Mouse (Mus musculus): ENCODE measurements around the gene Zfp408. TPM values are rescaled to one million over a fixed set of nuclear protein-coding genes. Genes with fewer than 3 reads are reported as not detected.
"Not testable (repeated sequence)": the region's sequence is repeated elsewhere in the genome, so short reads cannot be mapped to it uniquely, and the experiment has no call there.

Gene Zfp408
- polyA plus RNA-seq, 1 experiment from 2014 or later: 4.0 TPM

DNA sequence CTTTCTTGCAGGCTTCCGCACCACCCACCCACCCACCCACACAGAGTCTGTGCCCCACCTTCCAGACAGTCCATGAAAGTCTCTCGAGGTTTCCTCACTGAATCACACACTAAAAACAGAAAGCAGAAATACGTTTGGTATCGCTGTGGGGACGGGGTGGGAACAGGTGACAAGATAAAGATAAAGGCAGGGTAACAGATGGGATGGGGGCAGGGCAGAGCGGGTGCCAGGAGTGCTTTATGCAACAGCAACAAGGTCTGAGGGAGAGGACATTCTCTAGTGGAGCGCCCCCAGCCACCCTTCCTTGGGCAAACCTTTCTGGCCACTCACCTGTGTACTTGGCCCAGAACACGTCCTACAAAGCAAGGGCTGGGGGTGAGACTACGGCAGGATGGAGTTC lies 14.8 kb downstream of the Zfp408 start:
- Histone ChIP-seq H3K9ac (ENCODE audit: low read depth, low read length) (no peak overlapping the region), H3K4me1 (ENCODE audit: control insufficient read depth, insufficient read depth, low read length) (no peaks in the 10 kb centered on the region), H3K36me3 (ENCODE audit: control insufficient read depth, insufficient read depth, low read length) (no peaks in the 10 kb centered on the region), H3K4me2 (ENCODE audit: low read depth, low read length) (no peak overlapping the region), H3K27ac (replicated peaks; ENCODE audit: low read depth, low read length) (no peak overlapping the region), H3K4me3 (ENCODE audit: low read depth, low read length) (no peak overlapping the region), H3K9me3 (ENCODE audit: control insufficient read depth, low read length) (no peaks in the 10 kb centered on the region), H3K27me3 (replicated peaks; ENCODE audit: control insufficient read depth, insufficient read depth, low read length) (no peaks in the 10 kb centered on the region)
- ATAC-seq (ENCODE audit: low read depth): peak; percentile 31; the same call in 1 of the 2 replicates
- WGBS: 83% methylated on average over 9 of the region's 9 CpGs
- DNase-seq (ENCODE audit: low spot score): no peak

DNA sequence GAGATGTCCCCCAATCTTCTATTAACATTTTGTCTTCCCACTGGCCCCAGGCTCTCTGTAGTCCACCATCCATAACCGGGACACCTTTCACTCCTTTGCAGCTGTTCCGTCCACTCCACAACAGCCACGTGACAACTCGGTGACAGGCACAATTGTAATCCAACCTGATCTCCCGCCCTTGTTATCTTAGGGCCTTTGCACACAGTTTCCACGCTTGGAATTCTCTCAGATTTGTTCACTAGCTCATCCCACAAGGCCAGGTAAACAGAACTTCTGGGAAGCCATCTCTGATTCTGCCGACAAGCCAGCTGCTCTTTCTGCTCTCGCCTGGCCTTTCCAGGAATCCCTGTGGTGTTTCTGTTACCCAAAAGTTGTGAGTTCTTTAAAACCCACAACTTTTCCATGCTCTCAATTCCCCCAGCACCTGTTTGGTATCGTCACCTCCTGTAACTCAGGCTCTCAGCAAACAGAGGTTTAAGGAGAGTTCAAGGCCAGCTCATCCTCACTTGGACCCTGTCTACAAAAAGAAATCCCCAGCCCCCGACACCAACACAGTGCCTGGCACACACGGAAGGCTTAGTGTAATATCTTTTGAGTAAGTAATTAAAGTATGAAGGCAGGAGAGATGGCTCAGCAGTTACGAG lies 16.1 kb downstream of the Zfp408 start:
- H3K4me1 ChIP-seq (ENCODE audit: control insufficient read depth, insufficient read depth, low read length): no peaks in the 10 kb centered on the region
- no peaks in the 10 kb centered on the region for H3K27me3 ChIP-seq (replicated peaks; ENCODE audit: control insufficient read depth, insufficient read depth, low read length)
- no peak overlapping the region for H3K4me3 ChIP-seq (ENCODE audit: low read depth, low read length)
- H3K27ac ChIP-seq (replicated peaks; ENCODE audit: low read depth, low read length): no peak overlapping the region
- no peak overlapping the region for H3K4me2 ChIP-seq (ENCODE audit: low read depth, low read length)
- WGBS: 73% methylated on average over 12 of the region's 12 CpGs
- no peak overlapping the region for H3K9ac ChIP-seq (ENCODE audit: low read depth, low read length)
- no peak for DNase-seq (ENCODE audit: low spot score)
- H3K9me3 ChIP-seq (ENCODE audit: control insufficient read depth, low read length): no peaks in the 10 kb centered on the region
- no peak for ATAC-seq (ENCODE audit: low read depth)
- H3K36me3 ChIP-seq (ENCODE audit: control insufficient read depth, insufficient read depth, low read length): no peaks in the 10 kb centered on the region

DNA sequence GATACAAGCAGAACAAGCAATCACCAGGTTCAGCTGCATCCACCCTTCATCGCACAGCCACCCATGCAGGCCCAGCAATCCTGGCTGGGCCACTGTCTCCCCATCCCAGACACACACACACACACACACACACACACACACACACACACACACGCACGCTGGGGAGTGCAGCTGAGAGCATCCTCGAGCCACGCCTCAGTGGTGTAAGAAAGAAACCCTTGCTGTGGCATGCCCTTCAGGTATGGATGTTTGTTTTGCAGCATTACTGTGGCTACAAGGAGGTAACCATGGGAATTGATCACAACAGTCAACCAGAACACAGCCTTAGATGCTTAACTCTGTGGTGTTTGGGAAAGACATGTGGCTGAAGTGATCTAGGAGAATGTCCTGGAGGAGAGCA lies 17.3 kb downstream of the Zfp408 start:
- H3K36me3 ChIP-seq (ENCODE audit: control insufficient read depth, insufficient read depth, low read length): no peaks in the 10 kb centered on the region
- ATAC-seq (ENCODE audit: low read depth): peak; percentile 53; the same call in 1 of the 2 replicates
- no peak overlapping the region for H3K9ac ChIP-seq (ENCODE audit: low read depth, low read length)
- DNase-seq (ENCODE audit: low spot score): peak; percentile 41
- no peaks in the 10 kb centered on the region for H3K27me3 ChIP-seq (replicated peaks; ENCODE audit: control insufficient read depth, insufficient read depth, low read length)
- H3K4me3 ChIP-seq (ENCODE audit: low read depth, low read length): no peak overlapping the region
- no peaks in the 10 kb centered on the region for H3K4me1 ChIP-seq (ENCODE audit: control insufficient read depth, insufficient read depth, low read length)
- WGBS: 70% methylated on average over 3 of the region's 5 CpGs
- no peak overlapping the region for H3K4me2 ChIP-seq (ENCODE audit: low read depth, low read length)
- no peaks in the 10 kb centered on the region for H3K9me3 ChIP-seq (ENCODE audit: control insufficient read depth, low read length)
- no peak overlapping the region for H3K27ac ChIP-seq (replicated peaks; ENCODE audit: low read depth, low read length)

DNA sequence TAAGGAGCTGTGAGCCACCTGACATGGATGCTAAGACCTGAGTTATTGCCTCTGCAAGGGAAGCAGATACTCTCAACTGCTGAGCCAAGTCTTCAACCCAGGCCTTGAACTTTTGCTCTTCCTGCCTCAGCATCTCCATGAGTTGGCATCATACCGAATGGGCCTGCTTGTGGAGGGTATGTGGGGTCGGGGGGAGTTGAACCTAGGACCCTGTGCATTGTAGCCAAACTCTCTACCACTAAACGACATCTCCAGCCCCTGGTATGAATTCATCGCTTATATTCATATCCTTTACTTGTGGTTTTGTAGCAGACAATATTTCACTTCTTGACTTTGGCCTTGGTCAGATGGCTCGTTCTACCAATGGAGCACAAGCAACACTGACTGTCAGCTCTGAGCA lies 17.8 kb downstream of the Zfp408 start:
- no peak overlapping the region for H3K4me3 ChIP-seq (ENCODE audit: low read depth, low read length)
- 86% methylated on average over 5 of the region's 5 CpGs for WGBS
- H3K9me3 ChIP-seq (ENCODE audit: control insufficient read depth, low read length): no peaks in the 10 kb centered on the region
- H3K27ac ChIP-seq (replicated peaks; ENCODE audit: low read depth, low read length): no peak overlapping the region
- H3K4me2 ChIP-seq (ENCODE audit: low read depth, low read length): no peak overlapping the region
- ATAC-seq (ENCODE audit: low read depth) (no peak), DNase-seq (ENCODE audit: low spot score) (no peak)
- no peaks in the 10 kb centered on the region for H3K36me3 ChIP-seq (ENCODE audit: control insufficient read depth, insufficient read depth, low read length)
- no peaks in the 10 kb centered on the region for H3K27me3 ChIP-seq (replicated peaks; ENCODE audit: control insufficient read depth, insufficient read depth, low read length)
- no peaks in the 10 kb centered on the region for H3K4me1 ChIP-seq (ENCODE audit: control insufficient read depth, insufficient read depth, low read length)
- no peak overlapping the region for H3K9ac ChIP-seq (ENCODE audit: low read depth, low read length)

DNA sequence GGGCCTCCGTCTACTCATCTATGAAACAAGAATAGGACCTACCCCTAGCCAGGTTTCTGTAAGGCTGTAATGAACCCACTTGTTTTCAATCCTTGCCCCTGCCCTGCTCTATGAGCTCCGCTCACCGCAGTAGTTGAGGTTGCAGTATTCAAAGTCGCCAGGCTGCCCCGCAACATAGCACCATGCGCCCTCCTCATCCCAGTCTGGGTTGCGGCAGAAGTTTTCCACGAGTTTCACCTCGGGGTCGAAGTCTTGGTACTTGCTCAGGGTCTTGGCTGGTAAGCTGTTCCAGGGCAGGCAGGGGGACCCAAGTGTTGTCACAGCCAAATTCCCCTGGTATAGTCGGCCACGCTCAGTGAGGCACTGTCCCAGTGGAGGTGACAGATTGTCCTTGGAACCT lies 19.2 kb downstream of the Zfp408 start:
- H3K4me3 ChIP-seq (ENCODE audit: low read depth, low read length): no peak overlapping the region

DNA sequence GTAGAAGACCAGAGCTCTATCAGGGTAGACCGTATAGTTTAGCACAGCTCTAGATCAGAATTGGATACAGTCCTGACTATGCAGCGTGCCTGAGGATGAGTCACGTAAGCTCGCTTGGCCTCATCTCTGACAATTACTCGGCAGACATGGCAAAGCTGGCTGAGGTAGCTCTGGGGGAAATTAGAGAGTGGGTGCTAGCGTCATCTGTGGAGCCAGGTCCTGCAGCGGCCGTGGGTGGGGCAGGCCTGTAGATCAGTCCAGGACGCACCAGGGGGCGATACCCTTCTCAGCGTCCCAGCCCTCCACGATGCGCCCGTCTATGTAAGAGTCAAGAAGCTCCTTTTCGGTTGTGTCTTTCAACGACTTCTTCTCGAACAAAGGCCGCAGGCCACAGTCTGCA lies 19.9 kb downstream of the Zfp408 start:
- Histone ChIP-seq H3K4me2 (ENCODE audit: low read depth, low read length) (no peak overlapping the region), H3K9ac (ENCODE audit: low read depth, low read length) (no peak overlapping the region), H3K27me3 (replicated peaks; ENCODE audit: control insufficient read depth, insufficient read depth, low read length) (no peaks in the 10 kb centered on the region), H3K27ac (replicated peaks; ENCODE audit: low read depth, low read length) (no peak overlapping the region), H3K4me3 (ENCODE audit: low read depth, low read length) (no peak overlapping the region), H3K36me3 (ENCODE audit: control insufficient read depth, insufficient read depth, low read length) (no peaks in the 10 kb centered on the region), H3K4me1 (ENCODE audit: control insufficient read depth, insufficient read depth, low read length) (no peaks in the 10 kb centered on the region), H3K9me3 (ENCODE audit: control insufficient read depth, low read length) (no peaks in the 10 kb centered on the region)
- ATAC-seq (ENCODE audit: low read depth) (no peak), DNase-seq (ENCODE audit: low spot score) (no peak)
- 80% methylated on average over 18 of the region's 18 CpGs for WGBS

More for the DNA sequence above, 19.2 kb downstream of the Zfp408 start:
- Histone ChIP-seq H3K27ac (replicated peaks; ENCODE audit: low read depth, low read length) (no peak overlapping the region), H3K9ac (ENCODE audit: low read depth, low read length) (no peak overlapping the region), H3K4me2 (ENCODE audit: low read depth, low read length) (no peak overlapping the region), H3K4me1 (ENCODE audit: control insufficient read depth, insufficient read depth, low read length) (no peaks in the 10 kb centered on the region), H3K9me3 (ENCODE audit: control insufficient read depth, low read length) (no peaks in the 10 kb centered on the region), H3K36me3 (ENCODE audit: control insufficient read depth, insufficient read depth, low read length) (no peaks in the 10 kb centered on the region), H3K27me3 (replicated peaks; ENCODE audit: control insufficient read depth, insufficient read depth, low read length) (no peaks in the 10 kb centered on the region)
- WGBS: 89% methylated on average over 12 of the region's 12 CpGs
- no peak for DNase-seq (ENCODE audit: low spot score)
- no peak for ATAC-seq (ENCODE audit: low read depth)

DNA sequence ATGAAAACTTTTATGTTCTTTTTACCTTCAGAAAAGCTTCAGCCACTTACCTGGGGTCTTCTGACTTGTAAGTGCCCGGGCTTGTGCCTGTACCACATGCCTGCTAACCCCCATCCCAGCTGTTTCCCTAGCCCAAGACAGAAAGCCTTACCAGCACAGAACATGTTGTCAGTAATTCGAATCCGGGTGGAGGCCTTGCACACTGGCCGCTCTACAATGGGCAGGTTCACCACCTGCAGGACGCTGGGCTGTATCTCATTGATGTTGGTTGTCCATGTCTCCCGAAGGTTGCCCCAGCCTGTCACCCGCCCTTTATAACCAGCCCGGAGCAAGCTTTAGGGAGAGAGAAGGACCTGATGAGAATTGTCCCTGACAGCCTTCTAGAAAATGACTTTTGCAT lies 21.4 kb downstream of the Zfp408 start:
- H3K9ac ChIP-seq (ENCODE audit: low read depth, low read length): no peak overlapping the region

DNA sequence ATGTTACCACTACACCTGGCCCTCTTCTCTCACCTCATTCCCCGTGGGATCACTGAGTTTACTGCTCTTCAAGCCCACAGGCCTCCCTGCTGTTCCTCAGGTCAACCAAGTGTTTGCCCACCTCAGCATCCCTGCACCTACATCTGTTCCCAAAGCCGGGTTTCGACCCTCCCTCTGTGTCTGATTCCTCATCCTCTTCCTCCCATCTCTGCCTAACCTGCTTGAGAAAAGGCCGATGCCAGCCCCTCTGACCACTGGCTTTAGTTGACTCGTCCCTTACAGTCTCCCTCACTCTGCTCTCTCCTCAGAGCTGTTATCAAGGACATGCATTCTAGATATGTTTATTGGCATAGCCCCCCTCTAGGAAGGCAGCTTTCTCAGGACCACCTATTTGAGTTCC lies 22.1 kb downstream of the Zfp408 start:
- 66% methylated on average over 5 of the region's 5 CpGs for WGBS
- Histone ChIP-seq H3K27me3 (replicated peaks; ENCODE audit: control insufficient read depth, insufficient read depth, low read length) (no peaks in the 10 kb centered on the region), H3K9ac (ENCODE audit: low read depth, low read length) (no peak overlapping the region), H3K36me3 (ENCODE audit: control insufficient read depth, insufficient read depth, low read length) (peaks cover 12% of the 10 kb centered on the region), H3K27ac (replicated peaks; ENCODE audit: low read depth, low read length) (no peak overlapping the region), H3K4me3 (ENCODE audit: low read depth, low read length) (no peak overlapping the region), H3K4me1 (ENCODE audit: control insufficient read depth, insufficient read depth, low read length) (no peaks in the 10 kb centered on the region), H3K4me2 (ENCODE audit: low read depth, low read length) (no peak overlapping the region), H3K9me3 (ENCODE audit: control insufficient read depth, low read length) (no peaks in the 10 kb centered on the region)
- ATAC-seq (ENCODE audit: low read depth) (no peak), DNase-seq (ENCODE audit: low spot score) (no peak)

More for the DNA sequence above, 21.4 kb downstream of the Zfp408 start:
- DNase-seq (ENCODE audit: low spot score): no peak
- ATAC-seq (ENCODE audit: low read depth): no peak
- H3K4me2 ChIP-seq (ENCODE audit: low read depth, low read length): no peak overlapping the region
- 83% methylated on average over 8 of the region's 8 CpGs for WGBS
- H3K4me3 ChIP-seq (ENCODE audit: low read depth, low read length): no peak overlapping the region
- H3K27ac ChIP-seq (replicated peaks; ENCODE audit: low read depth, low read length): no peak overlapping the region
- no peaks in the 10 kb centered on the region for H3K27me3 ChIP-seq (replicated peaks; ENCODE audit: control insufficient read depth, insufficient read depth, low read length)
- H3K36me3 ChIP-seq (ENCODE audit: control insufficient read depth, insufficient read depth, low read length): peaks cover 5% of the 10 kb centered on the region; the same call in 1 of the 2 replicates
- no peaks in the 10 kb centered on the region for H3K4me1 ChIP-seq (ENCODE audit: control insufficient read depth, insufficient read depth, low read length)
- no peaks in the 10 kb centered on the region for H3K9me3 ChIP-seq (ENCODE audit: control insufficient read depth, low read length)

DNA sequence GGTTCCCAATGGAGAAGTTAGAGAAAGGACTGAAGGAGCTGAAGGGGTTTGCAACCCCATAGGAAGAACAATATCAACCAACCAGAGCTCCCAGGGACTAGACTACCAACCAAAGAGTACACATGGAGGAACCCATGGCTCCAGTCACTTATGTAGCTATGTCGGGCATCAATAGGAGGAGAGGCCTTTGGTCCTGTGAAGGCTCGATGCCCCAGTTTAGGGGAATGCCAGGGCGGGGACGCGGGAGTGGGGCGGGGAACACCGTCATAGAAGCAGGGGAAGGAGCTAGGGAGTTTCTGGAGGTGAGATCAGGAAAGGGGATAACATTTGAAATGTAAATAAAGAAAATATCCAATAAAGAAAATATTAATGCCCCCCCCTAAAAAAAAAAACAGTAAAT lies 26.2 kb downstream of the Zfp408 start:
- H3K9ac ChIP-seq (ENCODE audit: low read depth, low read length); H3K27ac ChIP-seq (replicated peaks; ENCODE audit: low read depth, low read length); H3K4me1 ChIP-seq (ENCODE audit: control insufficient read depth, insufficient read depth, low read length); H3K27me3 ChIP-seq (replicated peaks; ENCODE audit: control insufficient read depth, insufficient read depth, low read length); DNase-seq (ENCODE audit: low spot score); H3K4me3 ChIP-seq (ENCODE audit: low read depth, low read length); ATAC-seq (ENCODE audit: low read depth); H3K9me3 ChIP-seq (ENCODE audit: control insufficient read depth, low read length); H3K4me2 ChIP-seq (ENCODE audit: low read depth, low read length): not testable (repeated sequence)
- 90% methylated on average over 7 of the region's 7 CpGs for WGBS
- H3K36me3 ChIP-seq (ENCODE audit: control insufficient read depth, insufficient read depth, low read length): peaks cover 52% of the 10 kb centered on the region
